Mouse (Mus musculus) cerebellum, postnatal 14 days (tissue): ENCODE measurements at regions not wholly inside any gene's neighbourhood (a gene's known extent, or its start where the extent isn't known, plus 50 kb on each side); places are given as distances from the start of the nearest gene placed in this dataset.

ENCODE experiments used
- DNase-seq, 2 experiments: peaks; one replicate each; pipeline ENCODE4 v3.0.0; 2021; ENCODE audit warnings: mixed read lengths in 2 of 2

DNA sequence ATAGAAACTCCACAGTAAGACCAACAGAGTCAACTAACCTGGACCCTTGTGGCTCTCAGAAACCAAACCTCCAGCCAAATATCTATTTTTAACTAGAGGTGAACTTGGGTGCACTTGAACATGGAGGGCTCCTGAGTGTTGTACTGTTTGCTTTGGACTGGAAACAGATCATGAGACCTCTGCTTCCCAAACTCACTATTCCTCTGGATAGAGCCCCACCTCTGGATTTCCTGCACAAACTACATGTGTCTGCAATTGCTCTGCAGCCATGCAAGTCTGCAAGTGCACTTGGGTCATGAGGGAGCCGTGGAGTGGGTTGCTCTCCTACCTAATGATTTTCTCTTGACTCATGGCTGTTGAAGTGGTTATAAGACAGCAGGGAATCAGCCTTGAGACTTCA is 759.9 kb upstream of the Fam160b2 start:
- DNase-seq: no peak

GRCm38 (mm10) chr14:71338219-71338618 is 738.6 kb upstream of the Fam160b2 start:
- DNase-seq: no peak

DNA sequence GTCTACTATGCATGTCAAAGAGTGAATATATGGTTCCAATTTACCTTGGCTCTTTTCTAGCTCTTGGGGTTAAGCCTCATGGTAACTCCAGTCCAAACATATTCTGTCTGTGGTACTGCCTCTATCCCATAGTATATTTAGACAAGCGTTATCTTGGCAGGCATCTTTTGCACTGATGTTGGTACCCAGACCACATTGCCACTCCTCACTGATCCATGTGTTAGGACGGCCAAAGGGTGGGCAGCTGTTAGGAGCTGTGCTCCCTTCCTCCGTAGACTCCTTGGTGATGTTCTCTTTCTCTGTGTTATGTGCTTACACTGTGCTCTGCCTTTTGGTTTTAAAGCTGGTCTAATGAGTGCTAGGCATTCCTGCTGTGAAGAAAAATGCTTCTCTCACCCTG is 737.3 kb upstream of the Fam160b2 start:
- no peak for DNase-seq

- no peak for DNase-seq
Observed at GRCm38 (mm10) chr14:71334022-71334421, 734.4 kb upstream of the Fam160b2 start.

DNA sequence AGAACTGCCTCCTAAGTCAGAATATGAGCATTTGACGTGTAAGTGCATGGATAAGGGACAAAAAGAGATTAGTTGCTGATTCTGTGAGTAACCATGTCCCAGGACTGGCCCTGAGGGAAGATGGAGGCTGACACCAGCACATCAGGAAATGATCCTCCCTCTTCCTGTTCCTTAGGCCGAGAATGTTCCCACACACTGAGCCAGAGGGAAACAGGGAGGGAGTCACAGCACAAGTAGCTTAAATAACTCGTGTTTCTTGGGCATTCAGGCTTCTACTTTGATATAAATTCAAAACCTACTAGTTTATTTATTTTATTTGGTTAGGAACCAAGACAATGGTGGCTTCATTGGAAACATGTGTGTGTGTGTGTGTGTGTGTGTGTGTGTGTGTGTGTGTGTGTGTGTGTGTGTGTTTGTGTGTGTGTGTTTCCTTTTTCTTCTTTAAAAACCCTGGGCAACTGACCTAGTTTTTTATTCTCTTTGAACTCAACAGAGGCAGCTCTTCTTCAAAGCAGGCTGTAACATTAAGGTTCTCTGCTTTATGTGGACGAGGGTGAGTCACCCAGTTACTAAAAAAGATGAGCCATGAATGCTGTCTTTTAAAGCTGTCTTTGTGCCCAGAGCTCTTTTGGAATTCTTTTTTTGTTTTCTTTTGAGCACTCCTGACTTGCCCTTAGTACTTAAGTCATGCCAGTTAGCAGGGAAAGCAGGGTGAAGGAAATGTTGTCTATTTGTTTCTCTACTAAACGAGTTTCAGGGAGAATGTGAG is 730.4 kb upstream of the Fam160b2 start:
- no peak for DNase-seq

GRCm38 (mm10) chr14:71327621-71328020 is 728.0 kb upstream of the Fam160b2 start:
- peak; percentile 75 to 76 for DNase-seq

GRCm38 (mm10) chr14:71326521-71327105 is 727.0 kb upstream of the Fam160b2 start:
- DNase-seq: peak; percentile 20 to 38

- DNase-seq: no peak
Observed at GRCm38 (mm10) chr14:71315228-71315627, 715.6 kb upstream of the Fam160b2 start.

- DNase-seq: peak; percentile 2 to 18
Observed at GRCm38 (mm10) chr14:71299755-71300154, 700.1 kb upstream of the Fam160b2 start.

- no peak for DNase-seq
Observed at GRCm38 (mm10) chr14:71281568-71281967, 681.9 kb upstream of the Fam160b2 start.

- peak; percentile 68 to 70 for DNase-seq
Observed at GRCm38 (mm10) chr14:71276309-71276791, 676.7 kb upstream of the Fam160b2 start.

DNA sequence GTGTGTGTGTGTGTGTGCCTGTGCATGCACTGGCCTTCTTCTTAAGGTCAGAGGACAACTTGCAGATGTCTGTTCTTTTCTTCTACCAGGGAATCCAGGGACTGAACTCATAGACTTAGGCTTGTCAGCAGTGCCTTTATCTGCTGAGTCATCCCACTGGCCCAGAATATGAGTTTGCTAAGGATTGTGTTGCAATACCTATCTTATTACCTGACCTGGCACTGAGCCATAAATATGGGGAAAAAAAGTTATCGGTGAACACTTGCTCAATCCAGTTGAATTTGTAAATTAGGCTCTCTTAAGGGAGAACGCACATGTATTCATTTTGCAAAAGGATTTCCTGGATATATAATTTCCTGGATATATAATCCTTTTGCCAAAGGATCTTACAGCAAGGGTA is 672.8 kb upstream of the Fam160b2 start:
- DNase-seq: no peak

DNA sequence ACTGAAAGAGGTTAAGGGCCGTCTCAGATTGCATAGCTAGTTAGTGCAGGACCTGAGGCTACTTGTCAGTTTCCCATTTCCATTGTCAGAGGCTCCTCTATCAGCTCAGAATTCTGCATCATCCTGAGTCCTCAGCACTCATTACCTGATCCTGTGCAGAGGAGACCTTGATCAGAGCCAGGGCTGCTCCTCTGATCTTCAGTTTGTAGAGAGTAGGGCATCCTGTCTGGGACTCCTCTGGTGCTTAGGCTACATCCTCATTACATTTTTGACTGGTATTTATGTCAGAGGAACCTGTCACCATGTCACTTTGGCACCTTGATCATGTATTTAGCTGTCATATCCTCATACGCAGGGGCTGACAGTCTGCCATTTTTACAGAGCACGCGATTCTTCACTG is 658.0 kb upstream of the Fam160b2 start:
- no peak for DNase-seq

- DNase-seq: no peak
Observed at GRCm38 (mm10) chr14:71254207-71254606, 654.6 kb upstream of the Fam160b2 start.

GRCm38 (mm10) chr14:71252136-71252535 is 652.5 kb upstream of the Fam160b2 start:
- no peak for DNase-seq

GRCm38 (mm10) chr14:71251116-71251515 is 651.5 kb upstream of the Fam160b2 start:
- DNase-seq: no peak

DNA sequence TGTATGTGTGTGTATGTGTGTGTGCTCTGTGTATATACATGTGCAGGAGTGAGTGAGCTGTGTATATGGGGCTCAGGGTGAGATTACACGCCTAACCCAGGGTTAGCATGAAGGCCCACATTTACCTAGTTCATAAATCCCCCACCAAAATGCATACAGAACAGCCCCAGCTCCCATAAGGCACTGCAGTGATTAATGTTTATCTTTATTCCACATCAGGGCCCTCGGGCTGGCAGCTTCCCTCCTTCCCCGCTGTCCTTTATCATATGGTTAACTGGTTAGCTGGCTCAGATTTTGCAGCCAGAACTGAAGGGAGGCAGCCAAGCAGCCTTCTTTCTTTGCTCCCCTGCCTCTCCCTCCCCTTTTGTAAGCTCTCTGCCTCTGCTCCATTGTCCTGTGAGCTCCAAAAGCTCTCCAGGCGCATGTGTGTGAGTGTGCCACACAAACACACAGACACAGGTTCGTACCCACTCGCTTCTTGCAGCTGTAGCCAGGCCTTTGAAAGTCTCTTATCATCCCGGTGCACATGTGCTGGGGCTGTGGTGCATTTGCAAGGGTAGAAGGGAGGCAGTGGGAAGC is 649.8 kb upstream of the Fam160b2 start:
- peak; percentile 79 to 81 for DNase-seq

GRCm38 (mm10) chr14:71248534-71248933 is 648.9 kb upstream of the Fam160b2 start:
- DNase-seq: no peak

GRCm38 (mm10) chr14:71241655-71242390 is 642.2 kb upstream of the Fam160b2 start:
- no peak for DNase-seq

DNA sequence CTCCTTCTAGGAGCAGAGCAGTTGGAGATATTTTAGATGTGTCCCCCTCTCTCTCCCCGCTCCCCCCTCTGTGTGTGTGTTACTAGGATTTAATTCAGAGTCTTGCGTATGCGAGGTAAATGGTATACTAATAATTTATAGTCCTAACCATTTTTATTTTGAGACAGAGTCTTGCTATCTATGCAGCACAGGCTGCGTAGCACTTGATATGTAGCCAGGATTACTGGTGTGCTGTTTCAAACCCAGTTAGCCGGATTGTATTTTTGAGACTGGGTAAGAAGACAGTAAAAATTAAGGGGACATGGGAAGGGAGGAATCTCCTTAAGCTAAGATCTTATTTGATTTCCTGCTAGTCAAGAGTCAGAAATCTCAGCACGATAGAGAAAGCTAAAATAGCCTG is 636.6 kb upstream of the Fam160b2 start:
- DNase-seq: no peak

DNA sequence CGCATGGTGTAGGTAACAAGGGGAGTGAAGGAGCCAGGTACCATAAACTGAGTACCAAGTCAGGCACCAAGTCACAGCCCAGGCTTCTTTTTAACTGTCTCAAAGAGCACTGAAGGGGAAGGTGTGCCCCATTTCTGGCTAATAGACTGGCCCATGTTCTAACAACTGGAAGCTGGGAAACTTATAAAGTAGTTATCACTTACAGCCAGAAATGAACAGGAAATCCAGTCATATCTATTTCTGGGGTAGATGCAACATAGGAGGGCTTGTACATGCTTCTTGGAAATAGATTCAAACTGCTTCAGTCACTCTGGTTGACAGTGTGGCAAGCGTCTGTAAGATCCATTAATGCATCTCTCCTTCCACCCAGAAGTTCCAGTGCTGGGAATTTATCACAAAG is 635.3 kb upstream of the Fam160b2 start:
- no peak for DNase-seq

GRCm38 (mm10) chr14:71234276-71234675 is 634.6 kb upstream of the Fam160b2 start:
- DNase-seq: no peak

DNA sequence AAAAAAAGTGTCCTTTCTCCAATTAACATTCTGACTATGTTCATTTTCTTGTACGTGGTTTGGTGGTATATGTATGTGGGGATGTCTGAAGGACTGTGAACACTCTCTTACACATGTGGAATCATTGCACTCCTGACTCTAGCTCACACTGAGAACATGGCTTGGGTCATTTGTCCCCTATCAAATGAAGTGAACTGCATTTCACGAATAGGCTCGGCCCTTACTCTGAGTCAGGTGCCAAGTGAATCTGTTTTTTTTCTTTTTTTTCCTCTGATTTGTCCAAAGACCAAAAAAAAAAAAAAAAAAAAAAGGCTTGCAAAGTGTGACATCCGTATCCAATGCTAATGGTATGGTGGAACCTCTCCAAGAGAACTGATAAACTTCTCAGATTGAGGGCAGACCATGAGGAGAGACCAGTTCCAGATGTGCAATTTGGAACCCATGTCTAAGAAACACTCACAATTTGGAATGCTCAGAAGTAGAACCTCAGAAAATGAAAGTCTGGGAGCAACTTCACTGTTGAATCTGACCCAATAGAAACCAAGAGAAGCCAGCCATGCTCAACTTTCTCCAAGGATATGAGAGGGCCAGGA is 631.7 kb upstream of the Fam160b2 start:
- DNase-seq: no peak
